Mouse (Mus musculus): ENCODE data around the gene Apold1. TPM values are rescaled to one million over a fixed set of nuclear protein-coding genes. Genes with fewer than 3 reads are reported as not detected.

Apold1 gene
- polyA plus RNA-seq, 1 experiment from 2014 or later, result 4.3 TPM

DNA sequence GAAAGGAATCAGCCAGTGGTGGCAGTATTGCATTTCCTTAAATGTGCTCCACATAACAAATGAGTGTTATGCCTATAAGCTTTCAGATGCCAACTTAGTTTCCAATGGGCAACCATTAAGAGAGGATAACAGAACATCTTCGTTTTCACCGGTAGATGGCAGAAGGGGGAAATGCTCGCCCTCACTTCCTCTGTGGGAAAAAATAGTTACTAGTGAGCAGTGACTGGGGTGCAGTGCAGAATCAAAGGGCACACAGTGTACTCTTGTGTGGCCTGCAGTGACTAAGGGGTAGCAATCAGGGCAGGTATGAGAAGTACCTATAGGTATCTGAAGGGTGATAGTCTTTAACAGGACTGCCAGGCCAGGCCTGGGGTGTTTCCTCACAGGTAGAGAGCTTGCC lies 44.7 kb downstream of the Apold1 start:
- Histone ChIP-seq H3K4me2 (no peak overlapping the region), H3K9ac (ENCODE audit: low read depth, low read length) (no peak overlapping the region), H3K4me3 (ENCODE audit: low read depth, low read length) (no peak overlapping the region), H3K36me3 (ENCODE audit: control insufficient read depth, insufficient read depth, low read length) (peaks cover 19% of the 10 kb centered on the region), H3K4me1 (ENCODE audit: control insufficient read depth, insufficient read depth, low read length) (peaks cover 6% of the 10 kb centered on the region; the same call in 1 of the 2 replicates), H3K9me3 (replicated peaks; ENCODE audit: control insufficient read depth, low read length) (no peaks in the 10 kb centered on the region), H3K27ac (ENCODE audit: low read depth, low read length) (no peak overlapping the region), H3K27me3 (ENCODE audit: control insufficient read depth, insufficient read depth, low read length) (no peaks in the 10 kb centered on the region)
- peak; percentile 57; the same call in 1 of the 2 replicates for ATAC-seq (replicated peaks; ENCODE audit: insufficient number of reproducible peaks, low FRiP score, low TSS enrichment)
- WGBS (ENCODE audit: insufficient replicate concordance), result 4% methylated on average over 3 of the region's 3 CpGs

DNA sequence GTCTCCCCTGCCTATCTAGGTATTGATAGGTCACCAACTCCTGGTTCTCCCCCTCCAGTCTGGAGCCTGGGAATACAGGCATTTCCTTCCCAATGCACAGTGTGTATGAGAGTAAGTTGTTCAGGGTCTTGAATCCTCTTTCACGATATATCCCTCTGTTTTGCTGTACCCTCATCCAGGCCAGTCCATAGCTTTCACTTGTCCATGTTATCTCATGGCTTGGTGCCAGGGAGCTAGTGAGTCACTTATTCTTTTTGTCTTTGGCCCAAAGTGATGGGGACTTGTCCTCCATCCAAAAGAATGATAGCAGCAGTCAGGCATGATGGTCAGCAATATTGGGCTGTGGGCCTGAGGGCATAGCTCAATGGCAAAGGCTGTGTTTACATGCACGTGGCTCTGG lies 45.2 kb downstream of the Apold1 start:
- H3K27me3 ChIP-seq (ENCODE audit: control insufficient read depth, insufficient read depth, low read length), result no peaks in the 10 kb centered on the region
- no peak overlapping the region for H3K9ac ChIP-seq (ENCODE audit: low read depth, low read length)
- H3K4me1 ChIP-seq (ENCODE audit: control insufficient read depth, insufficient read depth, low read length), result peaks cover 6% of the 10 kb centered on the region; the same call in 1 of the 2 replicates
- H3K36me3 ChIP-seq (ENCODE audit: control insufficient read depth, insufficient read depth, low read length), result peaks cover 15% of the 10 kb centered on the region
- H3K27ac ChIP-seq (ENCODE audit: low read depth, low read length), result no peak overlapping the region
- no peaks in the 10 kb centered on the region for H3K9me3 ChIP-seq (replicated peaks; ENCODE audit: control insufficient read depth, low read length)
- ATAC-seq (replicated peaks; ENCODE audit: insufficient number of reproducible peaks, low FRiP score, low TSS enrichment), result no peak
- 61% methylated on average over 2 of the region's 2 CpGs for WGBS (ENCODE audit: insufficient replicate concordance)
- no peak overlapping the region for H3K4me3 ChIP-seq (ENCODE audit: low read depth, low read length)
- H3K4me2 ChIP-seq, result no peak overlapping the region

- WGBS (ENCODE audit: insufficient replicate concordance), result 74% methylated on average over 4 of the region's 4 CpGs
- no peak for ATAC-seq (replicated peaks; ENCODE audit: insufficient number of reproducible peaks, low FRiP score, low TSS enrichment)
- H3K27ac ChIP-seq (ENCODE audit: low read depth, low read length), result no peak overlapping the region
- no peaks in the 10 kb centered on the region for H3K9me3 ChIP-seq (replicated peaks; ENCODE audit: control insufficient read depth, low read length)
- no peak overlapping the region for H3K4me2 ChIP-seq
- no peak overlapping the region for H3K4me3 ChIP-seq (ENCODE audit: low read depth, low read length)
- H3K4me1 ChIP-seq (ENCODE audit: control insufficient read depth, insufficient read depth, low read length), result peaks cover 6% of the 10 kb centered on the region; the same call in 1 of the 2 replicates
- H3K27me3 ChIP-seq (ENCODE audit: control insufficient read depth, insufficient read depth, low read length), result no peaks in the 10 kb centered on the region
- H3K36me3 ChIP-seq (ENCODE audit: control insufficient read depth, insufficient read depth, low read length), result no peaks in the 10 kb centered on the region; the same call in 1 of the 2 replicates
- H3K9ac ChIP-seq (ENCODE audit: low read depth, low read length), result no peak overlapping the region
These were observed 47.7 kb downstream of the Apold1 start for GRCm38 (mm10) chr6:135029246-135029645.

Other genes starting within 250 kb of the Apold1 start
- gene Dusp16, start 189.1 kb upstream of the Apold1 start, polyA plus RNA-seq (2014; fragmentation: Nextera tagmentation; extraction: Ambion mirVana), result 19.7 and 20.6 TPM in 2 replicates
- gene Crebl2, start 151.6 kb upstream of the Apold1 start, polyA plus RNA-seq (2014; fragmentation: Nextera tagmentation; extraction: Ambion mirVana), result 1.3 and 1.5 TPM in 2 replicates
- gene Gpr19, start 83.1 kb upstream of the Apold1 start, polyA plus RNA-seq (2014; fragmentation: Nextera tagmentation; extraction: Ambion mirVana), result 11.1 and 12.0 TPM in 2 replicates
- gene Cdkn1b, start 61.3 kb upstream of the Apold1 start, polyA plus RNA-seq (2014; fragmentation: Nextera tagmentation; extraction: Ambion mirVana), result 13.9 and 14.7 TPM in 2 replicates
- gene Ddx47, start 29.9 kb downstream of the Apold1 start, polyA plus RNA-seq (2014; fragmentation: Nextera tagmentation; extraction: Ambion mirVana), result 74.6 and 78.3 TPM in 2 replicates
- gene Gprc5a, start 83.9 kb downstream of the Apold1 start, polyA plus RNA-seq (2014; fragmentation: Nextera tagmentation; extraction: Ambion mirVana), result 3.4 and 4.3 TPM in 2 replicates
- not detected in 2 replicates for gene Gprc5d, start 136.6 kb downstream of the Apold1 start, polyA plus RNA-seq (2014; fragmentation: Nextera tagmentation; extraction: Ambion mirVana)
- gene Fam234b, start 216.3 kb downstream of the Apold1 start, polyA plus RNA-seq (2014; fragmentation: Nextera tagmentation; extraction: Ambion mirVana), result 11.2 and 11.3 TPM in 2 replicates
- 7.2 and 15.2 TPM in 2 replicates for gene Hebp1, start 216.3 kb downstream of the Apold1 start, polyA plus RNA-seq (2014; fragmentation: Nextera tagmentation; extraction: Ambion mirVana)

Data from heart, embryonic 11.5 days (tissue).